Mouse (Mus musculus) heart, embryonic 14.5 days (tissue): ENCODE measurements at regions not wholly inside any gene's neighbourhood (a gene's known extent, or its start where the extent isn't known, plus 50 kb on each side); places are given as distances from the start of the nearest gene placed in this dataset.

ENCODE experiments used
- ATAC-seq: fragments of 200-750 bp; cut with Nextera tagmentation; 2 replicates; pipeline ENCODE4 v1.8.0; 2017; ENCODE audit warnings: low read depth, moderate TSS enrichment; ENCODE audit not compliant: insufficient number of reproducible peaks, insufficient read depth, low FRiP score
- H3K27ac ChIP-seq, 2 experiments: fragments of 200-500 bp in 1 of 2; fragments of 300-500 bp in 1 of 2; sonication (generic) in 1 of 2; replicated peaks in 1 of 2; 2 replicates each; pipeline ENCODE4 v1.5.1; 2012 to 2014; ENCODE audit warnings: low read depth in 2 of 2, low read length in 2 of 2, control low read depth in 1 of 2, mild to moderate bottlenecking in 1 of 2, mixed read lengths in 1 of 2; ENCODE audit not compliant: control insufficient read depth in 1 of 2, insufficient read depth in 1 of 2
- H3K27me3 ChIP-seq: fragments of 300-500 bp; sonication (generic); 2 replicates; pipeline ENCODE4 v1.6.1; 2014; ENCODE audit warnings: mild to moderate bottlenecking, low read length, control low read depth; ENCODE audit not compliant: control insufficient read depth, insufficient read depth
- H3K36me3 ChIP-seq: fragments of 300-500 bp; sonication (generic); 2 replicates; pipeline ENCODE4 v1.6.1; 2014; ENCODE audit warnings: mild to moderate bottlenecking, control low read depth, low read length, mixed read lengths; ENCODE audit not compliant: control insufficient read depth, insufficient read depth
- H3K4me1 ChIP-seq, 2 experiments: fragments of 200-500 bp in 1 of 2; fragments of 300-500 bp in 1 of 2; sonication (generic) in 1 of 2; 2 replicates each; pipeline ENCODE4 v1.6.1; 2012 to 2014; ENCODE audit warnings: low read length in 2 of 2, control low read depth in 1 of 2, mixed read lengths in 1 of 2; ENCODE audit not compliant: control insufficient read depth in 2 of 2, insufficient read depth in 2 of 2
- H3K4me2 ChIP-seq: fragments of 300-500 bp; sonication (generic); 2 replicates; pipeline ENCODE4 v1.6.1; 2014; ENCODE audit warnings: mild to moderate bottlenecking, low read length
- H3K4me3 ChIP-seq, 2 experiments: fragments of 200-500 bp in 1 of 2; fragments of 300-500 bp in 1 of 2; sonication (generic) in 1 of 2; 2 replicates each; pipeline ENCODE4 v1.5.1; 2012 to 2014; ENCODE audit warnings: low read length in 2 of 2, mild to moderate bottlenecking in 2 of 2, control low read depth in 1 of 2, low read depth in 1 of 2, moderate library complexity in 1 of 2; ENCODE audit not compliant: control insufficient read depth in 1 of 2, insufficient read depth in 1 of 2
- H3K9ac ChIP-seq: fragments of 300-500 bp; sonication (generic); 2 replicates; pipeline ENCODE4 v1.6.1; 2014; ENCODE audit warnings: mild to moderate bottlenecking, low read length
- H3K9me3 ChIP-seq: fragments of 300-500 bp; sonication (generic); 2 replicates; pipeline ENCODE4 v1.6.1; 2016; ENCODE audit warnings: low read length, control low read depth; ENCODE audit not compliant: control insufficient read depth
- WGBS: fragments of 180-500 bp; shearing (Covaris S2); extraction: QIAGEN DNeasy Blood & Tissue Kit; methylation state at CpG from one replicate; pipeline ENCODE4 v1.1.7; 2014; 5-methylcytosine and 5-hydroxymethylcytosine counted together

GRCm38 (mm10) chr6:22567891-22568290 is 211.8 kb upstream of the Fam3c start:
- ATAC-seq: no peak

GRCm38 (mm10) chr6:22548296-22549245 is 192.5 kb upstream of the Fam3c start:
- Histone ChIP-seq H3K36me3 (no peaks in the 10 kb centered on the region), H3K9ac (no peak overlapping the region), H3K27ac (no peak overlapping the region), H3K4me2 (no peak overlapping the region), H3K4me3 (no peak overlapping the region), H3K9me3 (no peaks in the 10 kb centered on the region), H3K4me1 (no peaks in the 10 kb centered on the region), H3K27me3 (no peaks in the 10 kb centered on the region)
- ATAC-seq: no peak
- 80% methylated on average over 13 of the region's 13 CpGs for WGBS

More at GRCm38 (mm10) chr6:22567891-22568290, 211.8 kb upstream of the Fam3c start:
- no peak overlapping the region for H3K27ac ChIP-seq
- H3K4me3 ChIP-seq: no peak overlapping the region
- no peaks in the 10 kb centered on the region for H3K9me3 ChIP-seq
- no peak overlapping the region for H3K4me2 ChIP-seq
- no peaks in the 10 kb centered on the region for H3K4me1 ChIP-seq
- no peaks in the 10 kb centered on the region for H3K27me3 ChIP-seq
- no peaks in the 10 kb centered on the region for H3K36me3 ChIP-seq
- 46% methylated on average over 9 of the region's 9 CpGs for WGBS
- no peak overlapping the region for H3K9ac ChIP-seq

GRCm38 (mm10) chr6:22541603-22542002 is 185.6 kb upstream of the Fam3c start:
- Histone ChIP-seq H3K27me3 (no peaks in the 10 kb centered on the region), H3K4me2 (no peak overlapping the region), H3K4me1 (no peaks in the 10 kb centered on the region), H3K36me3 (no peaks in the 10 kb centered on the region), H3K9ac (no peak overlapping the region), H3K27ac (no peak overlapping the region), H3K4me3 (no peak overlapping the region), H3K9me3 (no peaks in the 10 kb centered on the region)
- no peak for ATAC-seq
- WGBS: 58% methylated on average over 2 of the region's 2 CpGs

- Histone ChIP-seq H3K27ac (no peak overlapping the region), H3K27me3 (no peaks in the 10 kb centered on the region), H3K9ac (no peak overlapping the region), H3K4me3 (no peak overlapping the region), H3K9me3 (no peaks in the 10 kb centered on the region), H3K4me1 (no peaks in the 10 kb centered on the region), H3K4me2 (no peak overlapping the region), H3K36me3 (no peaks in the 10 kb centered on the region)
- 88% methylated on average over 4 of the region's 4 CpGs for WGBS
- ATAC-seq: no peak
Measured at GRCm38 (mm10) chr6:22538254-22538653, 182.2 kb upstream of the Fam3c start.

- H3K4me1 ChIP-seq: no peaks in the 10 kb centered on the region
- 69% methylated on average over 3 of the region's 3 CpGs for WGBS
Measured at GRCm38 (mm10) chr6:22524384-22524783, 168.3 kb upstream of the Fam3c start.

GRCm38 (mm10) chr6:22523582-22524234 is 167.7 kb upstream of the Fam3c start:
- Histone ChIP-seq H3K9me3 (no peaks in the 10 kb centered on the region), H3K27ac (no peak overlapping the region), H3K4me1 (no peaks in the 10 kb centered on the region), H3K27me3 (no peaks in the 10 kb centered on the region), H3K4me2 (no peak overlapping the region), H3K36me3 (no peaks in the 10 kb centered on the region), H3K9ac (no peak overlapping the region), H3K4me3 (no peak overlapping the region)
- 78% methylated on average over 9 of the region's 9 CpGs for whole genome bisulfite sequencing
- no peak for ATAC-seq

More at GRCm38 (mm10) chr6:22524384-22524783, 168.3 kb upstream of the Fam3c start:
- Histone ChIP-seq H3K27me3 (no peaks in the 10 kb centered on the region), H3K27ac (no peak overlapping the region), H3K4me2 (no peak overlapping the region), H3K9me3 (no peaks in the 10 kb centered on the region), H3K4me3 (no peak overlapping the region), H3K9ac (no peak overlapping the region), H3K36me3 (no peaks in the 10 kb centered on the region)
- no peak for ATAC-seq

- no peak overlapping the region for H3K9ac ChIP-seq
- H3K4me1 ChIP-seq: no peaks in the 10 kb centered on the region
- H3K4me2 ChIP-seq: no peak overlapping the region
- no peaks in the 10 kb centered on the region for H3K9me3 ChIP-seq
- no peak overlapping the region for H3K4me3 ChIP-seq
- H3K27ac ChIP-seq: no peak overlapping the region
- WGBS: 85% methylated on average over 1 of the region's 1 CpGs
- ATAC-seq: no peak
- no peaks in the 10 kb centered on the region for H3K36me3 ChIP-seq
- no peaks in the 10 kb centered on the region for H3K27me3 ChIP-seq
Measured at GRCm38 (mm10) chr6:22506871-22507270, 150.8 kb upstream of the Fam3c start.
